Mouse (Mus musculus) MEL (cell line): ENCODE results near the gene Pusl1.

Source experiments
- CTCF ChIP-seq, 3 experiments: IDR thresholded peaks in 2 of 3; conservative IDR thresholded peaks in 1 of 3; 2 replicates each; pipeline ENCODE4 v1.5.1; 2011 to 2012; ENCODE audit warnings: low read length in 3 of 3, low read depth in 2 of 3, mild to moderate bottlenecking in 2 of 3, improper control_type of control experiment in 1 of 3, inconsistent platforms in 1 of 3, mixed read lengths in 1 of 3, moderate library complexity in 1 of 3; ENCODE audit not compliant: control insufficient read depth in 1 of 3, insufficient read depth in 1 of 3, poor library complexity in 1 of 3, severe bottlenecking in 1 of 3
- E2F4 ChIP-seq: IDR thresholded peaks from 2 replicates; pipeline ENCODE4 v1.6.1; 2011; ENCODE audit warnings: low read depth, low read length, improper control_type of control experiment, borderline replicate concordance
- MAFK ChIP-seq: IDR thresholded peaks from 2 replicates; pipeline ENCODE4 v1.6.1; 2011; ENCODE audit warnings: low read depth, mild to moderate bottlenecking, low read length, improper control_type of control experiment, borderline replicate concordance
- MXI1 ChIP-seq: IDR thresholded peaks from 2 replicates; pipeline ENCODE4 v1.6.1; 2011; ENCODE audit warnings: mild to moderate bottlenecking, low read depth, low read length, improper control_type of control experiment
- SMC3 ChIP-seq: IDR thresholded peaks from 2 replicates; pipeline ENCODE4 v1.6.1; 2011; ENCODE audit warnings: low read depth, low read length, improper control_type of control experiment
- UBTF ChIP-seq: IDR thresholded peaks from 2 replicates; pipeline ENCODE4 v1.6.1; 2012; ENCODE audit warnings: low read depth, mild to moderate bottlenecking, inconsistent platforms, low read length, improper control_type of control experiment, moderate library complexity, borderline replicate concordance; ENCODE audit not compliant: insufficient read depth
- ZC3H11A ChIP-seq: IDR thresholded peaks from 2 replicates; pipeline ENCODE4 v1.6.1; 2012; ENCODE audit warnings: low read depth, mild to moderate bottlenecking, inconsistent platforms, low read length, improper control_type of control experiment
- ZKSCAN1 ChIP-seq: IDR thresholded peaks from 2 replicates; pipeline ENCODE4 v1.6.1; 2012; ENCODE audit warnings: low read depth, mild to moderate bottlenecking, inconsistent platforms, low read length, improper control_type of control experiment, moderate library complexity
- ZNF384 ChIP-seq: IDR thresholded peaks from 2 replicates; pipeline ENCODE4 v1.6.1; 2012; ENCODE audit warnings: low read depth, mild to moderate bottlenecking, inconsistent platforms, low read length, improper control_type of control experiment

DNA sequence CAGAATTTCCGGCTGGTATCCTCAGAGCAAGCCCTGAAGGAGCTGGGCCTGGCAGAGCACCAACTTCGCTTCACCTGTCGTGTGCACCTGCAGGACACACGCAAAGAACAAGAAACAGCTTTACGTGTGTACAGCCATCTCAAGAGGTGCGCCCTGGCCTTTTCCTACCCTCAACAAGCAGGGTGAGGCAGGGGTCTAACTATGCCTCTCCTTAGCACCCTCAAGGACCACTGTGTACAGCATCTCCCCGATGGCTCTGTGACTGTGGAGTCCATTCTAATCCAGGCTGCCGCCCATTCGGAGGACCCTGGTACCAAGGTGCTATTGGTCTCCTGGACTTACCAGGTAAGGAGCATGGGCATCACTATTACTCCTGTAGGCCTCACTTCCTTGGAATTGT is 3.4 kb downstream of the Pusl1 start:
- TF ChIP-seq E2F4 (no peak), ZC3H11A (no peak), ZKSCAN1 (no peak), MXI1 (no peak), MAFK (no peak), UBTF (no peak), ZNF384 (no peak), SMC3 (no peak), CTCF (IDR thresholded peaks at IDR 0.05 in 2 of 3, conservative IDR thresholded peaks at IDR 0.05 in 1 of 3; ENCODE audit: control insufficient read depth in 1 of 3, insufficient read depth in 1 of 3, low read depth in 2 of 3, low read length in 3 of 3, poor library complexity in 1 of 3, severe bottlenecking in 1 of 3) (no peak)
